Mouse (Mus musculus) myocyte (in vitro differentiated cells): ENCODE results near the gene Brf1.

Experiments
- MYOD1 ChIP-seq, 3 experiments: IDR thresholded peaks; one replicate each; pipeline ENCODE4 v1.6.1; 2011; ENCODE audit warnings: control low read depth in 2 of 3, low read depth in 2 of 3, mild to moderate bottlenecking in 2 of 3, moderate library complexity in 1 of 3; ENCODE audit not compliant: insufficient read length in 2 of 3, control insufficient read depth in 1 of 3
- POLR2A ChIP-seq: IDR thresholded peaks from one replicate; pipeline ENCODE4 v1.6.1; 2011; ENCODE audit warnings: low read depth, mild to moderate bottlenecking, control low read depth, moderate library complexity; ENCODE audit not compliant: insufficient read length

GRCm38 (mm10) chr12:112968943-112969342 is 31.6 kb downstream of the Brf1 start:
- TF ChIP-seq MYOD1 (IDR thresholded peaks at IDR 0.05; ENCODE audit: control insufficient read depth in 1 of 3, insufficient read length in 2 of 3, low read depth in 2 of 3) (no peak), POLR2A (no peak)
